Comparison of ENCODE assay signal across 25 mouse cellular contexts in the genomic region with DNA sequence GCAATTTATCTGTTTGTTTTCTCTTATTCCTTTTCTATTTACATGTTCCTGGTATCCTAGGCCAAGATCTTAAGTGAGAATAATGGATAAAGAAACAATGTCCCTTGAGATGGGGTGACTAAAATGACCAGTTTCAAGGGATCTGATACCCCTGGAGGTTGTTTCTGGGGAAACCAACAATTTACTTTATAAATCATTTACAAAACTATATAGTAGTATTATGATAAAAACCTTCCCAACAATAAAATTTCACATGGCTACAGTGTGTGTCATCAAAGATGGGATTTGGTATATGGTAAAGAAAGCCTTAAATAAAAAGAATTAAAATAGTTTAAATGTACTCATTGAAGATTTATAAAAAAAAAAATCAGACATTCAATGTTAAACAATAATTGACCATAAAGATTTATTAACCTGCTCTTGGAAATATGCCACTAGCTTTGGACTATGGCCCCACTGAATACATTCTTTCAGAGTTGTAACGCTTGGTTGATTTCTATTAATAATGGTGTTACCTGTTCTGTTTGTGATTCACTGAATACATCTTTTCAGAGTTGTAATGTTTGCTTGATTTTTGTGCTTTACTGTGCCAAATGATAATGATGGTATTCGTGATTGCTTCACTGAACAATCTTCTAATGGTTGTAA. TPM values are rescaled to one million over a fixed set of nuclear protein-coding genes. Genes with fewer than 3 reads are reported as not detected.
DNase-seq lines count a peak whose midpoint lies in the region; ATAC-seq and TF ChIP-seq lines count a peak whose summit lies in the region.
"Had no signal": no experiment of that assay in that cellular context is flagged by ENCODE, and none has a peak within 500 bp of the region (broad histone marks: within the 10 kb centered on the region; RNA-seq: fewer than 3 reads in every experiment).

No protein-coding gene starts in this region.

- no peaks in the 10 kb centered on the region for H3K9me3 ChIP-seq in liver, postnatal 0 days (ENCODE audit: low read length)
- H3K9me3 ChIP-seq in liver, embryonic 12.5 days (replicated peaks), result 0 out of 2 replicates have a peak, but pooled peaks cover 2% of the 10 kb centered on the region
- no peaks in the 10 kb centered on the region for H3K9me3 ChIP-seq in intestine, postnatal 0 days (ENCODE audit: control insufficient read depth)
- H3K9me3 ChIP-seq in forebrain, embryonic 14.5 days (replicated peaks; ENCODE audit: control insufficient read depth, low read length), result no peaks in the 10 kb centered on the region
- H3K9me3 ChIP-seq: embryonic facial prominence, embryonic 12.5 days; embryonic facial prominence, embryonic 15.5 days; forebrain, embryonic 15.5 days; heart, embryonic 10.5 days; heart, embryonic 13.5 days had no signal

- H3K4me2 ChIP-seq in liver, postnatal 0 days (ENCODE audit: low read depth, low read length), result no peak overlapping the region
- H3K4me2 ChIP-seq in liver, embryonic 12.5 days, result no peak overlapping the region
- H3K4me2 ChIP-seq in intestine, postnatal 0 days (replicated peaks; ENCODE audit: low read depth), result no peak overlapping the region
- no peak overlapping the region for H3K4me2 ChIP-seq in forebrain, embryonic 14.5 days (ENCODE audit: low read length)
- H3K4me2 ChIP-seq: embryonic facial prominence, embryonic 12.5 days; embryonic facial prominence, embryonic 15.5 days; forebrain, embryonic 15.5 days; heart, embryonic 13.5 days; hindbrain, embryonic 14.5 days had no signal

- no peak overlapping the region for H3K4me3 ChIP-seq in liver, postnatal 0 days (ENCODE audit: low read depth, low read length)
- H3K4me3 ChIP-seq in liver, embryonic 12.5 days, result no peak overlapping the region
- H3K4me3 ChIP-seq in intestine, postnatal 0 days (ENCODE audit: low read depth, low read length), result no peak overlapping the region
- no peak overlapping the region for H3K4me3 ChIP-seq in forebrain, embryonic 14.5 days (ENCODE audit: low read depth, low read length)
- H3K4me3 ChIP-seq: embryonic facial prominence, embryonic 12.5 days; embryonic facial prominence, embryonic 15.5 days; forebrain, embryonic 15.5 days; heart, adult 2 months; heart, embryonic 10.5 days; heart, embryonic 13.5 days had no signal

- no peak overlapping the region for H3K9ac ChIP-seq in liver, postnatal 0 days (replicated peaks)
- H3K9ac ChIP-seq in liver, embryonic 12.5 days, result no peak overlapping the region
- H3K9ac ChIP-seq in intestine, postnatal 0 days (ENCODE audit: low read depth, low read length), result no peak overlapping the region
- H3K9ac ChIP-seq in forebrain, embryonic 14.5 days (ENCODE audit: low read length), result no peak overlapping the region
- H3K9ac ChIP-seq: embryonic facial prominence, embryonic 12.5 days; embryonic facial prominence, embryonic 15.5 days; forebrain, embryonic 15.5 days; heart, embryonic 13.5 days; hindbrain, embryonic 14.5 days had no signal

- ATAC-seq in liver, postnatal 0 days, result no peak
- no peak for ATAC-seq in liver, embryonic 12.5 days
- ATAC-seq in intestine, postnatal 0 days, result 0 out of 2 replicates have a peak, but pooled peaks have one; percentile 54
- no peak for ATAC-seq in forebrain, embryonic 14.5 days
- ATAC-seq: CD4-positive, CD25-positive, alpha-beta regulatory T cell, adult 4 months; forebrain, embryonic 15.5 days had no signal

- no peak overlapping the region for H3K27ac ChIP-seq in liver, postnatal 0 days (ENCODE audit: low read depth)
- no peak overlapping the region for H3K27ac ChIP-seq in liver, embryonic 12.5 days
- peak overlapping the region; percentile 68; the same call in 1 of the 2 replicates for H3K27ac ChIP-seq in intestine, postnatal 0 days (ENCODE audit: low read depth, low read length)
- H3K27ac ChIP-seq in forebrain, embryonic 14.5 days (ENCODE audit: low read depth, low read length), result no peak overlapping the region
- H3K27ac ChIP-seq: embryonic facial prominence, embryonic 12.5 days; embryonic facial prominence, embryonic 15.5 days; forebrain, embryonic 15.5 days; heart, adult 2 months; heart, embryonic 10.5 days; heart, embryonic 13.5 days; hindbrain, embryonic 14.5 days had no signal

- TF ChIP-seq CTCF in liver, postnatal 0 days (IDR thresholded peaks at IDR 0.05; ENCODE audit: low read depth), result no peak
- TF ChIP-seq CTCF in intestine, postnatal 0 days (IDR thresholded peaks at IDR 0.05; ENCODE audit: low read depth), result no peak

- peak; percentile 32 for DNase-seq in kidney, postnatal 14 days
- no peak for DNase-seq in kidney, postnatal 4 days
- no peak for DNase-seq in liver, postnatal 0 days
- DNase-seq in forebrain, embryonic 14.5 days (ENCODE audit: low spot score), result no peak
- DNase-seq: adrenal gland, adult 2 months; adrenal gland, postnatal 14 days; cerebellum, adult 11 months; cerebellum, adult 2 months; cerebellum, adult 9-11 months; cerebellum, postnatal 25 days; gastrocnemius, postnatal 25 days; heart, adult 2 months; heart, postnatal 14 days; heart, postnatal 4 days had no signal

- H3K4me1 ChIP-seq in liver, postnatal 0 days (ENCODE audit: insufficient read depth), result no peaks in the 10 kb centered on the region
- no peaks in the 10 kb centered on the region for H3K4me1 ChIP-seq in liver, embryonic 12.5 days
- H3K4me1 ChIP-seq in intestine, postnatal 0 days (replicated peaks; ENCODE audit: control insufficient read depth, insufficient read depth, low read length), result no peaks in the 10 kb centered on the region; the same call in 1 of the 2 replicates
- no peaks in the 10 kb centered on the region for H3K4me1 ChIP-seq in forebrain, embryonic 14.5 days (ENCODE audit: control insufficient read depth, insufficient read depth, low read length)
- H3K4me1 ChIP-seq: embryonic facial prominence, embryonic 12.5 days; embryonic facial prominence, embryonic 15.5 days; forebrain, embryonic 15.5 days; heart, embryonic 10.5 days; heart, embryonic 13.5 days had no signal

- H3K36me3 ChIP-seq in liver, postnatal 0 days (replicated peaks; ENCODE audit: insufficient read depth, low read length), result no peaks in the 10 kb centered on the region
- H3K36me3 ChIP-seq in liver, embryonic 12.5 days, result no peaks in the 10 kb centered on the region
- H3K36me3 ChIP-seq in intestine, postnatal 0 days (ENCODE audit: control insufficient read depth, insufficient read depth), result no peaks in the 10 kb centered on the region
- no peaks in the 10 kb centered on the region for H3K36me3 ChIP-seq in forebrain, embryonic 14.5 days (ENCODE audit: control insufficient read depth, insufficient read depth, low read length)
- H3K36me3 ChIP-seq: embryonic facial prominence, embryonic 12.5 days; embryonic facial prominence, embryonic 15.5 days; forebrain, embryonic 15.5 days; heart, embryonic 10.5 days; heart, embryonic 13.5 days had no signal

- H3K27me3 ChIP-seq in liver, postnatal 0 days (ENCODE audit: insufficient read depth, low read length), result no peaks in the 10 kb centered on the region
- no peaks in the 10 kb centered on the region for H3K27me3 ChIP-seq in liver, embryonic 12.5 days (replicated peaks)
- H3K27me3 ChIP-seq in intestine, postnatal 0 days (replicated peaks; ENCODE audit: control insufficient read depth, insufficient read depth, low read length), result no peaks in the 10 kb centered on the region
- H3K27me3 ChIP-seq in forebrain, embryonic 14.5 days (replicated peaks; ENCODE audit: control insufficient read depth, insufficient read depth, low read length), result no peaks in the 10 kb centered on the region
- H3K27me3 ChIP-seq: embryonic facial prominence, embryonic 12.5 days; embryonic facial prominence, embryonic 15.5 days; forebrain, embryonic 15.5 days; heart, embryonic 13.5 days had no signal

- TF ChIP-seq EP300 in liver, postnatal 0 days (IDR thresholded peaks at IDR 0.05; ENCODE audit: low read depth), result 0 out of 2 replicates have a peak, but pooled peaks have one; percentile 6

- 53% methylated on average over 2 of the region's 2 CpGs for WGBS in liver, postnatal 0 days (ENCODE audit: insufficient replicate concordance)
- WGBS in liver, embryonic 12.5 days (ENCODE audit: insufficient replicate concordance), result 66% methylated on average over 2 of the region's 2 CpGs
- WGBS in intestine, postnatal 0 days, result 33% methylated on average over 2 of the region's 2 CpGs
- 71% methylated on average over 2 of the region's 2 CpGs for WGBS in forebrain, embryonic 14.5 days

RNA-seq across cellular contexts. Expression of gene Sucnr1, which starts 22.9 kb away (rescaled TPM):
- polyA plus RNA-seq in liver, postnatal 0 days (2015; fragmentation: Nextera tagmentation; extraction: Ambion mirVana), result 0.21 and 0.34 TPM in 2 replicates
- polyA plus RNA-seq in liver, embryonic 12.5 days (2016; fragmentation: Nextera tagmentation; extraction: Ambion mirVana), result not detected in 2 replicates
- 2.4 and 3.1 TPM in 2 replicates for polyA plus RNA-seq in intestine, postnatal 0 days (2015; fragmentation: Nextera tagmentation; extraction: Ambion mirVana)
- polyA plus RNA-seq in forebrain, embryonic 14.5 days (2014; fragmentation: Nextera tagmentation; extraction: Ambion mirVana), result not detected in 2 replicates
- polyA plus RNA-seq: C2C12; CD4-positive, CD25-positive, alpha-beta regulatory T cell, adult 4 months; embryonic facial prominence, embryonic 12.5 days; forebrain, embryonic 11.5 days; forebrain, embryonic 15.5 days; heart, embryonic 10.5 days; heart, embryonic 13.5 days; hindbrain, embryonic 14.5 days had no signal
